Mouse (Mus musculus) lung, embryonic 15.5 days (tissue): ENCODE results near the gene Gm11567. TPM values are rescaled to one million over a fixed set of nuclear protein-coding genes. Genes with fewer than 3 reads are reported as not detected.
"Not testable (repeated sequence)": the region's sequence is repeated elsewhere in the genome, so short reads cannot be mapped to it uniquely, and the experiment has no call there.

Source experiments
- ATAC-seq: fragments of 200-750 bp; cut with Nextera tagmentation; 2 replicates; pipeline ENCODE4 v1.8.0; 2017; ENCODE audit warnings: moderate number of reproducible peaks, borderline replicate concordance; ENCODE audit not compliant: low FRiP score, low TSS enrichment; ENCODE audit errors: extremely low read depth
- H3K27ac ChIP-seq: fragments of 300-500 bp; sonication (generic); 2 replicates; pipeline ENCODE4 v1.5.1; 2015; ENCODE audit warnings: moderate library complexity, mild to moderate bottlenecking, inconsistent platforms
- H3K27me3 ChIP-seq: fragments of 300-500 bp; sonication (generic); 2 replicates; pipeline ENCODE4 v1.6.1; 2015; ENCODE audit warnings: inconsistent platforms
- H3K36me3 ChIP-seq: fragments of 300-500 bp; sonication (generic); 2 replicates; pipeline ENCODE4 v1.6.1; 2015; ENCODE audit warnings: inconsistent platforms
- H3K4me1 ChIP-seq: fragments of 300-500 bp; sonication (generic); 2 replicates; pipeline ENCODE4 v1.6.1; 2015; ENCODE audit warnings: inconsistent platforms
- H3K4me2 ChIP-seq: fragments of 300-500 bp; sonication (generic); 2 replicates; pipeline ENCODE4 v1.6.1; 2015; ENCODE audit warnings: inconsistent platforms, mild to moderate bottlenecking, moderate library complexity
- H3K4me3 ChIP-seq: fragments of 300-500 bp; sonication (generic); 2 replicates; pipeline ENCODE4 v1.5.1; 2015; ENCODE audit warnings: mild to moderate bottlenecking, inconsistent platforms
- H3K9ac ChIP-seq: fragments of 300-500 bp; sonication (generic); 2 replicates; pipeline ENCODE4 v1.6.1; 2015; ENCODE audit warnings: inconsistent platforms
- H3K9me3 ChIP-seq: fragments of 300-500 bp; sonication (generic); 2 replicates; pipeline ENCODE4 v1.6.1; 2016; ENCODE audit warnings: inconsistent platforms
- WGBS: fragments of 180-500 bp; shearing (Covaris S2); methylation state at CpG from one replicate; pipeline ENCODE4 v1.1.7; 2015; 5-methylcytosine and 5-hydroxymethylcytosine counted together
- polyA plus RNA-seq: library from polyadenylated mRNA; unstranded; fragments of >200 nt; fragmentation: Nextera tagmentation; extraction: Ambion mirVana; gene quantifications from 2 replicates; pipeline ENCODE4 v1.2.1, GENCODE M21; 2015

Gm11567 gene
- not detected in 2 replicates for polyA plus RNA-seq

DNA sequence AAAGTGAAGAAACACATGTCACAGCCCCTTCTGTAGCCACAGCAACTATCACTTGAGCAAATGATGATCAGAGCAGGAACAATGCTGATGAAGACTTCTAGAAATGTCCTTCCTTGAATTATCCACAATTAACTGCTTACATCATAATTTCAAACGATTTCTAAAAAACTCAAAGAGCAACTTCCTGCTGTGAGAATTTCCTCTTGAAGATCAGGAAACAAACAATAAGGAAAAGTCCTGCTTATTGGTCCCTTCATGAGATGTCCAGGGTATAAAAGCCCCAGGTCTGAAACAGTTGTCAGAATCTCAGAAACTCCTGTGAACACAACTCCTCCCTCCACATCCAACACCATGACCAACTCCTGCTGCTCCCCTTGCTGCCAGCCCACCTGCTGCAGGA is at the start of gene Gm11567:
Gene Gm11567, plus strand, starts transcription at position 301 of the 400 bp plus-strand sequence.
- not testable (repeated sequence) for H3K9ac ChIP-seq, ATAC-seq
- WGBS, result 33% methylated on average over 1 of the region's 1 CpGs

DNA sequence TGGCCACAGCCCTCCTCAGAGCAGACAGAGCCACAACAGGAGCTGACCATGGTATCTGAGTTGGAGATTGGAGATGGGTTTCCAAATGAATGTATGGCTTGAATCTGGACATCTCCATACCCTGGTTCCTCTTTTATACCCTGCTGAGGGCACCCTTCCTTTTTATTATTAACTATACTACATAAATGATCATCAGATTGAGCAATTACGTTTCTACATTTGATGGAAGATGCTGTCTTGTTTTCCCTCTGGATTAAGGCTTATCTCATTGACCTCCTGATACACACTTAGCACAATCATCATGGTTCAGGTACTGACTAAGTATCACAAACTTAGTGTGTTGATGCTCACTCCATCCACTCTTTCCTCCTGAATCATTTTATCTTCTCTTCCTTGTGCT is 41.0 kb upstream of the Gm11567 start, which contains the start of gene 2300003K06Rik:
Gene 2300003K06Rik, minus strand, starts transcription at position 101 of the 400 bp plus-strand sequence.
- no peak for ATAC-seq
- Histone ChIP-seq H3K4me2 (no peak within 1 kb of the TSS), H3K9me3 (no peaks in the 10 kb centered on the region), H3K36me3 (no peaks in the 10 kb centered on the region), H3K9ac (no peak within 1 kb of the TSS), H3K4me1 (no peaks in the 10 kb centered on the region), H3K27ac (no peak within 1 kb of the TSS), H3K4me3 (no peak within 1 kb of the TSS), H3K27me3 (no peaks in the 10 kb centered on the region)
- WGBS, result 85% methylated on average over 1 of the region's 1 CpGs

More for the DNA sequence above, at the start of gene Gm11567:
- not testable (repeated sequence) for H3K4me1 ChIP-seq, H3K9me3 ChIP-seq, H3K27me3 ChIP-seq, H3K36me3 ChIP-seq, H3K4me2 ChIP-seq, H3K27ac ChIP-seq, H3K4me3 ChIP-seq

DNA sequence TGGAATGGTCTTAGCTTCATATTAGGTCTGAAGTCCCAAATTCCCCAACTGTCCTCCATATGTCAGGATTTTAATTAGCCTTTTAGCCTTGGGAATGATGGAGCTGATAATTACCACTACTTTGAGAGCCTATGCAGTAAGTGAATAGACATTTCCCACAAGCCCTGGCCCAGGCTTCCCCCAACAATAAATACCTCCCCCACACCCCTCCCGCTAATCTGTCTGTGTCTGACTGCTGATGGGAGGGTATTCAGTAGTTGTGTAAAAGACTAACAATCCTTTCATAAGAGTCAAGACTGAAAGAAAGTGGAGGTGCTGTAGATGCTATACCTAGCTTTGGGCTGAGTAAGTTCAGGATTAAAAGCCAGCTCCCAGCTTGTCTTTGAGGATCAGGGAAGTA is 36.8 kb upstream of the Gm11567 start:
- 90% methylated on average over 1 of the region's 1 CpGs for WGBS

DNA sequence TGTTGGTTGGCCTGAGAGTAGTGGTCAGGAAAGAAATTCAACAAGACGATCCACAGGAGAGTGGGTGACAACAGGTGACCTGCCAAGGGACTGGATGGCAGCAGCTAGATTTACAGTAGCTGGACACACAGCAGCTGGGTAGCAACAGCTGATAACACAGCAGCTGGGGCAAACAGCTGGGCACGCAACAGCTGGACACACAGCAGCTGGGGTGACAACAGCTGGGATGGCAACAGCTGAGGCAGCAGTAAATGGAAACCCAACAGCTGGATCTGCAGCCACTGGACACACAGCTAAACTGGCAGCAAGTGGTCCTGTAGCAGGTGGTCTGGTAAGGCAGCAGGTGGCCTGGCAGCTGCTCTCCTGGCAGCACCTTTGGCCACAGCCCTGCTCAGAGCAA is 32.2 kb upstream of the Gm11567 start:
- Histone ChIP-seq H3K27me3 (no peaks in the 10 kb centered on the region), H3K27ac (no peak overlapping the region), H3K9me3 (no peaks in the 10 kb centered on the region), H3K9ac (no peak overlapping the region), H3K36me3 (no peaks in the 10 kb centered on the region), H3K4me2 (no peak overlapping the region), H3K4me3 (no peak overlapping the region), H3K4me1 (no peaks in the 10 kb centered on the region)
- 83% methylated on average over 2 of the region's 2 CpGs for WGBS
- no peak for ATAC-seq

More for the DNA sequence above, 36.8 kb upstream of the Gm11567 start:
- Histone ChIP-seq H3K4me1 (no peaks in the 10 kb centered on the region), H3K4me3 (no peak overlapping the region), H3K4me2 (no peak overlapping the region), H3K27me3 (no peaks in the 10 kb centered on the region), H3K9ac (no peak overlapping the region), H3K9me3 (no peaks in the 10 kb centered on the region), H3K27ac (no peak overlapping the region), H3K36me3 (no peaks in the 10 kb centered on the region)
- ATAC-seq, result no peak

DNA sequence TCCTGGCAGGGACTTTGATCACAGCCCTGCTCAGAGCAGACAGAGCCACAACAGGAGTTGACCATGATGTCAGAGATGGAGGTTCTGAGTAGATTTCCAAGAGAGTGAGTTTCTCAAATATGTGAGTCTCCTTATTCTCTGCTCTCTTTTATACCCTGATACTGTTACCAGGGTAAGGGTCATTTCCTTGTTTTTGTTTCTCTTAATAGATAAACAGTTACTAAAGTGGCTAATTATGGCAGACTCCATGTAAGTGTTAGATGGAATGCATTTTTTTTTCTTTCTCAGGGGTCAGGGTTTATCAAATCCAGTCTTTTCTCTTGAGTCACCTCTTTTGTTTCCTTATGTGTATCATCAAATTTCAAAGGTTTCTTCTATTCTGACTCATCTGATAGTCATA is 27.5 kb upstream of the Gm11567 start, which contains the start of gene Krtap4-16:
Gene Krtap4-16, minus strand, starts transcription at position 101 of the 400 bp plus-strand sequence.
- Histone ChIP-seq H3K9me3 (no peaks in the 10 kb centered on the region), H3K36me3 (no peaks in the 10 kb centered on the region), H3K4me2 (no peak within 1 kb of the TSS), H3K27me3 (no peaks in the 10 kb centered on the region), H3K4me1 (no peaks in the 10 kb centered on the region), H3K4me3 (no peak within 1 kb of the TSS), H3K9ac (no peak within 1 kb of the TSS), H3K27ac (no peak within 1 kb of the TSS)
- ATAC-seq, result no peak

DNA sequence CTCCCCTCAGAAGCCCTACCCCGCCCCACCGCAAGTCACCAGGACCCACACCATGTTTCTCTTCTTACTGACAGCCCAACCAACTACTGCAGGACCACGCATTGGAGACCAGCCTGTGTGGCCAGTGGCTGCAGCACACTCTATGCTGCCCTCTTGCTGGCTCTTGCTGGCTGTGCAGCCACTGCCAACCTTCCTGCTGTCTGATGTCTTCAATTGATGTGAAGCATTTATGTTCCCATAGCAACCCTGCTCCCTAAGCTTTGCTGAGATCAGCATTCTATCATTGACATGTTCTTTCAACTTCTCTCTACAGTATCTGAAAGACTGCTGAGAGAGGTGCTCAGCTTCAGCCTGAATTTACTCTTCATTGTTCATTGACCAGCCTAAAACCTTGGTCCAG is 24.9 kb upstream of the Gm11567 start:
- no peak for ATAC-seq
- Histone ChIP-seq H3K9me3 (no peaks in the 10 kb centered on the region), H3K36me3 (no peaks in the 10 kb centered on the region), H3K4me2 (no peak overlapping the region), H3K27me3 (no peaks in the 10 kb centered on the region), H3K9ac (no peak overlapping the region), H3K4me1 (no peaks in the 10 kb centered on the region), H3K4me3 (no peak overlapping the region), H3K27ac (no peak overlapping the region)
- 49% methylated on average over 3 of the region's 3 CpGs for WGBS

DNA sequence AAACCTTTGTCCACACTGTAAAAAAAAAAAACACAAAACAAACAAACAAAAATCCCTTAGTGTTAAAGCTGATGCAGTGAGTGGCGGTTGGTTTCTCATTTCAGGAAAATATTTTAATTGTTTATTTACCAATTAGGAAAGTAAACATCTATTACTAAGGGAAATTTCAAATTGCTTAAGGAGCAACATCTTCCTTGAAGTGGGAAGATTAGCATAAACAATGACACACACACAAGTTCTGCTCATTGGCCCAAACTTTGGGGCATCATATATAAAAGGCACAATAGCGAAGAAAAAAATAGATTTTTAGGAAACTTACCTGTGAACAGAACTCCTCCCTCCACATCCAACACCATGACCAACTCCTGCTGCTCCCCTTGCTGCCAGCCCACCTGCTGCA is 21.4 kb upstream of the Gm11567 start, which contains the start of gene Gm11568:
Gene Gm11568, plus strand, starts transcription at position 301 of the 400 bp plus-strand sequence.
- H3K27ac ChIP-seq, result no peak within 1 kb of the TSS
- no peak within 1 kb of the TSS for H3K9ac ChIP-seq
- WGBS, result 75% methylated on average over 2 of the region's 2 CpGs
- no peak within 1 kb of the TSS for H3K4me3 ChIP-seq
- no peak for ATAC-seq
- no peaks in the 10 kb centered on the region for H3K36me3 ChIP-seq
- H3K27me3 ChIP-seq, result no peaks in the 10 kb centered on the region
- no peaks in the 10 kb centered on the region for H3K4me1 ChIP-seq
- no peaks in the 10 kb centered on the region for H3K9me3 ChIP-seq
- no peak within 1 kb of the TSS for H3K4me2 ChIP-seq

DNA sequence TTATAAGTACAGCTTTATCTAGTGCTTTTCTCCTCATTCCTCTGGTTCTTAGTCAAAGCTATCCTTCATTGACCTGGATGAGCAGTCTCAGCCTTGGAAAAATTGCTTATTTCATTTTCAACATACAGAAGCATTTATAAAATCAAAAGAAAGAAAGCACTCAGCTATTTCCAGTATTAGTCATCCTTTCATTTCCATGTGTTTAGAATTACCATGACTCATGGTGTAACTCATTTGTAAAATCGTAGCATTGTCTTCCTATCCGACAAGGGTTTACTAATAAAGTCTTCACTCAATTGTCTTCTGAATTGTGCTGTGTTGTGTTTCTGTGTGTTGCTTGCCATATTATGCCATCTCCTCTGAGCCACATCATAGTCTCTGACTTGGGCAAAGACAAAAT is 20.2 kb upstream of the Gm11567 start:
- Histone ChIP-seq H3K4me3 (no peak overlapping the region), H3K36me3 (no peaks in the 10 kb centered on the region), H3K27ac (no peak overlapping the region), H3K4me2 (no peak overlapping the region), H3K9ac (no peak overlapping the region), H3K9me3 (no peaks in the 10 kb centered on the region), H3K4me1 (no peaks in the 10 kb centered on the region), H3K27me3 (no peaks in the 10 kb centered on the region)
- ATAC-seq, result no peak
- WGBS, result 69% methylated on average over 2 of the region's 2 CpGs

DNA sequence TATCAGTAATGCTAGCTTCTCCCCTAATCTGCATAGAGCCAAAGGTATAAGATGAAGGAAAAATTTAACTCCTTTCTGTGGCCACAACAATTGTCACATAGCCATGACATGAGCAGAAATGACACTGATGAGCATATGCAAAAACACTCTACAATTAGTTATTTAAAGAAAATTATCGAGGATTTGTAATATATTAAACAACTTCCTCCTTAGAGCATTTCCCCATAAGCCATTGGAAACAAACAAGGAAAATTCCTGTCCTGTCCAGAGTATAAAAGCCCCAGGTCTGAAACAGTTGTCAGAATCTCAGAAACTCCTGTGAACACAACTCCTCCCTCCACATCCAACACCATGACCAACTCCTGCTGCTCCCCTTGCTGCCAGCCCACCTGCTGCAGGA is 14.8 kb upstream of the Gm11567 start, which contains the start of gene Gm11559:
Gene Gm11559, plus strand, starts transcription at position 301 of the 400 bp plus-strand sequence.
- not testable (repeated sequence) for H3K4me1 ChIP-seq, H3K4me2 ChIP-seq, H3K9me3 ChIP-seq, ATAC-seq, H3K27me3 ChIP-seq, H3K36me3 ChIP-seq, H3K4me3 ChIP-seq, H3K27ac ChIP-seq, H3K9ac ChIP-seq
- 61% methylated on average over 1 of the region's 1 CpGs for WGBS

DNA sequence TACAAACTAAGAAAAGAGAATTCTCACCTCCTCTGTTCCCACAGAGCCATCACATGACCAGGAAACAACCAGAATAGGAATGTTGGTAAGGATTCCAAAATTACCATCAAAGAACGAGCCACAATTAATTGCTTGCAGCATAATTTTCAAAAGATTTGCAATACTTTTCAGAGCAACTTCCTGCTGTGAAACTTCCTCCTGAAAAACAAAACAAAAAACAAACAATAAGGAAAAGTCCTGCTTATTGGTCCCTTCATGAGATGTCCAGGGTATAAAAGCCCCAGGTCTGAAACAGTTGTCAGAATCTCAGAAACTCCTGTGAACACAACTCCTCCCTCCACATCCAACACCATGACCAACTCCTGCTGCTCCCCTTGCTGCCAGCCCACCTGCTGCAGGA is 5.9 kb upstream of the Gm11567 start, which contains the start of gene Krtap9-1:
Gene Krtap9-1, plus strand, starts transcription at position 301 of the 400 bp plus-strand sequence.
- H3K9ac ChIP-seq, H3K4me1 ChIP-seq, H3K27me3 ChIP-seq, H3K4me3 ChIP-seq, ATAC-seq, H3K27ac ChIP-seq, H3K4me2 ChIP-seq, H3K36me3 ChIP-seq, H3K9me3 ChIP-seq: not testable (repeated sequence)
- WGBS, result 48% methylated on average over 1 of the region's 1 CpGs

DNA sequence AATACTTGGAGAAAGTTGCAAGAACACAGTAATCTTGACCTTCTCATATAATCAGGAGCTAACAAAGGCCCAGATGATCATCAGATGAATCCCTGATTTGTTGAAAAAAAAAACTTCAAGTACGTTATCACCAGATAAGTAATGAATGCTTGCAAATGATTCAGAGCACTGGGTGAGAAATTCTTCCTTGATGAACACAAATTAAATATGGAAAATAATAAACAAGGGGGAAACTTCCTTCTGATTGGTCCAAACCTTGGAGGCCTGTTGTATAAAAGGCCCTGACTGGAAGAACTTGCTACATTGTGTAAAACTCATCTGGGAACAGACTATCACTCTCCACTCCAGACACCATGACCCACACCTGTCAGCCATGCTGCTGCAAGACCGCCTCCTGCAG is 28.6 kb downstream of the Gm11567 start, which contains the start of gene Krtap31-1:
Gene Krtap31-1, plus strand, starts transcription at position 301 of the 400 bp plus-strand sequence.
- no peak within 1 kb of the TSS for H3K4me3 ChIP-seq
- no peaks in the 10 kb centered on the region for H3K36me3 ChIP-seq
- no peak within 1 kb of the TSS for H3K4me2 ChIP-seq
- no peaks in the 10 kb centered on the region for H3K9me3 ChIP-seq
- ATAC-seq, result no peak
- H3K27me3 ChIP-seq, result no peaks in the 10 kb centered on the region
- WGBS, result 69% methylated on average over 2 of the region's 2 CpGs
- H3K4me1 ChIP-seq, result no peaks in the 10 kb centered on the region
- no peak within 1 kb of the TSS for H3K9ac ChIP-seq
- no peak within 1 kb of the TSS for H3K27ac ChIP-seq

DNA sequence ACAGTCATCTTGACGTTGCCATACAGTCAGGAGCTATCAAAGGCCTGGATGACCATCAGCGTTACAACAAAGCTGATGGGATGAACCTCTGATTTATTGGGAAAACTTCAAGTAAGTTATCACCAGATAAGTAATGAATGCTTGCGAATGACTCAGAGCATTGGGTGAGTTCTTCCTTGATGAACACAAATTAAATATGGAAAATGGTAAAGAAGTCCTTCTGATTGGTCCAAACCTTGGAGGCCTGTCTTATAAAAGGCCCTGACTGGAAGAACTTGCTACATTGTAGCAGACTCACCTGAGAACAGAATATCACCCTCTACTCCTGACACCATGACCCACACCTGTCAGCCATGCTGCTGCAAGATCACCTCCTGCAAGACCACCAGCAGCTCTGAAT is 35.5 kb downstream of the Gm11567 start, which contains the start of gene Gm11565:
Gene Gm11565, plus strand, starts transcription at position 301 of the 400 bp plus-strand sequence.
- Histone ChIP-seq H3K9ac (no peak within 1 kb of the TSS), H3K27ac (no peak within 1 kb of the TSS), H3K4me1 (no peaks in the 10 kb centered on the region), H3K36me3 (no peaks in the 10 kb centered on the region), H3K9me3 (no peaks in the 10 kb centered on the region), H3K4me3 (no peak within 1 kb of the TSS), H3K4me2 (no peak within 1 kb of the TSS), H3K27me3 (no peaks in the 10 kb centered on the region)
- ATAC-seq, result no peak
- 89% methylated on average over 3 of the region's 3 CpGs for WGBS
